Mouse (Mus musculus) small intestine, adult 2 months (tissue): ENCODE results near the gene B4galt4.

Experiments
- CTCF ChIP-seq: fragments of 200-500 bp; IDR thresholded peaks from 2 replicates; pipeline ENCODE4 v1.5.1; 2012; ENCODE audit warnings: low read depth, mild to moderate bottlenecking, control low read depth, inconsistent platforms, low read length, moderate library complexity, mixed read lengths; ENCODE audit not compliant: insufficient replicate concordance, insufficient read length; ENCODE audit errors: extremely low read depth
- POLR2A ChIP-seq: fragments of 200-500 bp; IDR thresholded peaks from 2 replicates; pipeline ENCODE4 v1.6.1; 2012; ENCODE audit warnings: low read depth, mild to moderate bottlenecking, control low read depth, inconsistent platforms, low read length, moderate library complexity

- TF ChIP-seq CTCF (peak; percentile 95), POLR2A (no peak)
Measured at GRCm38 (mm10) chr16:38812521-38812920, 70.5 kb downstream of the B4galt4 start.
